Mouse (Mus musculus): Measurements from ENCODE around the gene Kif5a. TPM values are rescaled to one million over a fixed set of nuclear protein-coding genes. Genes with fewer than 3 reads are reported as not detected.

Gene Kif5a
- total and polyA plus RNA-seq, 3 experiments, result 0.14 to 2.1 TPM; not detected in 1

- TF ChIP-seq CHD2 (IDR thresholded peaks at IDR 0.05; ENCODE audit: low read length) (peak; percentile 81), POLR2AphosphoS2 (IDR thresholded peaks at IDR 0.05; ENCODE audit: low read depth, low read length) (no peak), HCFC1 (IDR thresholded peaks at IDR 0.05; ENCODE audit: low read depth, low read length) (peak; percentile 54), CHD1 (IDR thresholded peaks at IDR 0.05; ENCODE audit: low read depth, low read length) (peak; percentile 98), SMC3 (IDR thresholded peaks at IDR 0.05; ENCODE audit: low read depth, low read length) (no peak), RCOR1 (conservative IDR thresholded peaks at IDR 0.05; ENCODE audit: low read depth, low read length) (no peak), NRF1 (IDR thresholded peaks at IDR 0.05; ENCODE audit: low read depth, low read length) (peak; percentile 84), ZMIZ1 (IDR thresholded peaks at IDR 0.05; ENCODE audit: low read depth, low read length) (0 out of 2 replicates have a peak, but pooled peaks have one; percentile 20), UBTF (IDR thresholded peaks at IDR 0.05; ENCODE audit: low read depth, low read length) (no peak), IRF4 (IDR thresholded peaks at IDR 0.05; ENCODE audit: low read depth, low read length) (peak; percentile 48; the same call in 1 of the 2 replicates), NELFE (IDR thresholded peaks at IDR 0.05; ENCODE audit: low read depth, low read length) (peak; percentile 60; the same call in 1 of the 2 replicates), TBP (conservative IDR thresholded peaks at IDR 0.05; ENCODE audit: low read depth, low read length) (0 out of 2 replicates have a peak, but pooled peaks have one; percentile 65), USF1 (IDR thresholded peaks at IDR 0.05; ENCODE audit: low read depth, low read length) (peak; percentile 90), MAFK (IDR thresholded peaks at IDR 0.05; ENCODE audit: insufficient replicate concordance, low read length) (no peak), POLR2A (IDR thresholded peaks at IDR 0.05; ENCODE audit: low read depth, low read length) (peak; percentile 71; the same call in 1 of the 2 replicates), ZC3H11A (IDR thresholded peaks at IDR 0.05; ENCODE audit: low read depth, low read length) (no peak), JUND (conservative IDR thresholded peaks at IDR 0.05; ENCODE audit: low read depth, low read length) (no peak), MAX (IDR thresholded peaks at IDR 0.05; ENCODE audit: low read length) (no peak; the same call in 1 of the 2 replicates), SIN3A (IDR thresholded peaks at IDR 0.05; ENCODE audit: low read length) (peak; percentile 98), GABPA (IDR thresholded peaks at IDR 0.05; ENCODE audit: insufficient replicate concordance, low read depth, low read length) (no peak), ZNF384 (IDR thresholded peaks at IDR 0.05; ENCODE audit: low read depth, low read length) (no peak; the same call in 1 of the 2 replicates)
These were observed 25.8 kb upstream of the Kif5a start, which contains the start of gene Mbd6 (continued) for GRCm38 (mm10) chr10:127288800-127289572.

DNA sequence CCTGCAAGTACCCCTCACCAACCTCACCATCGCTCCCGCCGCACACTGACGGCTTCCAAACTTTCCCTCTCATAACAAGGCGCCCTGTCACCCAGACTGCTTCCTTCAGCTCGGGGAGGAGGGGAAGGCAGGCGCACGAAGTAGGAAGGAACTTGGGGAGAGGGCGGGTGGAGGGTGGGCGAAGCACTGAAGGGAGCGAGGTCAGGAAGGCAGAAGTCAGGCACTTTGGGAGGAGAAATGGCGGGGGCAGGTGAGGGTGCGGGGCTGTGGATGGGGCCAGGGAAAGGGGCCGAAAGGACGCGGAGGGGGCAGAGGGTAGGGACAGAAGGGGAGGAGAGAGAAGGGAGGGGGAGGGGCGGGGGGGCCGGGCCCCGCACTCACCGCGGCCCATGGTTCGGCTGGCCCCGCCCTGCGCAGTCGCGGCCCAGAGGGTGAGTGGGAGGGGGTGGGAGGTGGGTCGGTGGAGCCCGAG lies 25.2 kb upstream of the Kif5a start:
- in situ Hi-C loops (cut with MboI; ENCODE audit: low pct_ligation_motif_present, low pct_unique_long_range_greater_than_20kb, low sequenced_read_pairs), result no loop called here

More for the DNA sequence above, 25.2 kb upstream of the Kif5a start:
- H3K4me3 ChIP-seq (replicated peaks in 1 of 3; ENCODE audit: low read depth in 2 of 3, low read length in 2 of 3, poor library complexity in 1 of 3), result peak overlapping the region; percentile 74 to 83 (median 75)
- peak overlapping the region; percentile 77 for H3K27ac ChIP-seq (ENCODE audit: insufficient read depth, low read depth)
- dilution Hi-C loops (cut with MboI; ENCODE audit: extremely low pct_ligation_motif_present, extremely low pct_unique_long_range_greater_than_20kb, low sequenced_read_pairs), result no loop called here
- peak overlapping the region; percentile 75 for H3K4me2 ChIP-seq (ENCODE audit: insufficient read depth, low read depth, poor library complexity, severe bottlenecking)
- DNase-seq (ENCODE audit: extremely low read depth), result peak; percentile 51
- peaks cover 16 to 36% of the 10 kb centered on the region in 2 experiments for H3K4me1 ChIP-seq (ENCODE audit: control insufficient read depth in 1 of 2, insufficient read depth in 2 of 2)
- TF ChIP-seq CHD2 (IDR thresholded peaks at IDR 0.05; ENCODE audit: low read length) (peak; percentile 24; the same call in 1 of the 2 replicates), ETS1 (conservative IDR thresholded peaks at IDR 0.05; ENCODE audit: low read depth, low read length) (no peak), POLR2A (IDR thresholded peaks at IDR 0.05; ENCODE audit: low read depth, low read length) (0 out of 2 replicates have a peak, but pooled peaks have one; percentile 13), MAZ (IDR thresholded peaks at IDR 0.05; ENCODE audit: low read depth, low read length) (0 out of 2 replicates have a peak, but pooled peaks have one; percentile 41), HCFC1 (IDR thresholded peaks at IDR 0.05; ENCODE audit: low read depth, low read length) (0 out of 2 replicates have a peak, but pooled peaks have one; percentile 5), ELF1 (IDR thresholded peaks at IDR 0.05; ENCODE audit: low read depth, low read length) (no peak)
- no peaks in the 10 kb centered on the region for H3K27me3 ChIP-seq (replicated peaks)
- peak overlapping the region; percentile 63 for H3K9ac ChIP-seq (ENCODE audit: insufficient read depth, low read depth)
- peaks cover 50 to 60% of the 10 kb centered on the region in 2 experiments for H3K36me3 ChIP-seq (replicated peaks in 1 of 2; ENCODE audit: control insufficient read depth in 1 of 2, insufficient read depth in 1 of 2, low read length in 1 of 2)
- H3K79me2 ChIP-seq (replicated peaks; ENCODE audit: control insufficient read depth, extremely low read depth, insufficient read depth, poor library complexity, severe bottlenecking), result peaks cover 41% of the 10 kb centered on the region
- no peaks in the 10 kb centered on the region for H3K9me3 ChIP-seq (replicated peaks; ENCODE audit: low read length)
